Mouse (Mus musculus): ENCODE data around the gene Adcy4. TPM values are rescaled to one million over a fixed set of nuclear protein-coding genes. Genes with fewer than 3 reads are reported as not detected.
A peak's percentile ranks its signal among the peaks of the same experiment; 100 is the strongest.

Gene Adcy4
- polyA plus RNA-seq, 1 experiment: 4.1 TPM

- TF ChIP-seq CTCF (IDR thresholded peaks at IDR 0.05; ENCODE audit: borderline replicate concordance, insufficient read depth, low read depth, low read length): no peak
- no peak for TF ChIP-seq POLR2A (IDR thresholded peaks at IDR 0.05; ENCODE audit: borderline replicate concordance, insufficient read depth, low read length)
- no peak overlapping the region for H3K4me3 ChIP-seq (replicated peaks; ENCODE audit: insufficient read depth, low read depth, low read length)
- 2% methylated on average over 19 of the region's 37 CpGs for WGBS
- peak in 1 of 2 experiments; percentile 10 for DNase-seq
- peaks cover 3% of the 10 kb centered on the region; the same call in 1 of the 2 replicates for H3K27me3 ChIP-seq (ENCODE audit: control insufficient read depth, insufficient read depth, low read length)
- no peak overlapping the region for H3K27ac ChIP-seq (ENCODE audit: insufficient read depth, low read length)
- H3K4me1 ChIP-seq (ENCODE audit: control insufficient read depth, insufficient read depth, low read length): no peaks in the 10 kb centered on the region
Measured at GRCm38 (mm10) chr14:55825216-55826051, 41.5 kb upstream of the Adcy4 start.

DNA sequence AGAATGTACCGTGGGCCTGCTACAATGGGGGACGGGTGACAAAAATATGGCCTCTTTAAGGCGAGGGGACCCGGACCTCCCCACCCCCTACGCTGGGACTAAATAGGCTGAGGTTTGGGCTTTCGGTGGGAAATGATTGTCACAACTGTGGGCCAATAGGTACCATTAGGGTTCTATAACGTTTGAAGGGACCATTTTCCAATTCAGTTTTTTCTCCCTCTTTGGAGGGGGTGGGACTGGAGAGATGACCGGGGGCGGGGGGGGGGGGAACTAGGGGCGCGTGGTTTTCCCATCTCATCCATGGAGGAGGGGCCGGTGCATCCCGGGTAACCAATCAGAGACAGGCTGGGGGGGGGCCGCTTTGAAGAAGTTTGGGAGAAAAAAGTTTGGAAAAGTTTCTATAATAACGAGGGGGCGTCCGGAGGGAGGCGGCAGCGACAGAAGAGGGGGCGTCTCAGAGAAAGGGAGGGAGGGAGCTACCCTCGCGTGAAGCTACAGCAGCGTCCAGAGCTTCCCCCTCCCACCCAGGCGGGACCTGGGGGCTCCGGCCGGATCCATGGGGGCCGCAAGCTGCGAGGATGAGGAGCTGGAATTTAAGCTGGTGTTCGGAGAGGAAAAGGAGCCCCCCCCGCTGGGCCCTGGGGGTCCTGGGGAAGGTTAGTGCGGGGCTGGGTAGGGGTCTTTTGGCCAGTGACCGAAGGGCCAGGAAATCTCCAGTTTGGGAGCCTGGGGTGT, 40.8 kb upstream of the Adcy4 start:
- 8% methylated on average over 32 of the region's 32 CpGs for WGBS
- no peak overlapping the region for H3K4me3 ChIP-seq (replicated peaks; ENCODE audit: insufficient read depth, low read depth, low read length)
- peaks cover 3% of the 10 kb centered on the region; the same call in 1 of the 2 replicates for H3K27me3 ChIP-seq (ENCODE audit: control insufficient read depth, insufficient read depth, low read length)
- H3K27ac ChIP-seq (ENCODE audit: insufficient read depth, low read length): no peak overlapping the region
- peak in 1 of 2 experiments; percentile 3 for DNase-seq
- no peaks in the 10 kb centered on the region for H3K4me1 ChIP-seq (ENCODE audit: control insufficient read depth, insufficient read depth, low read length)
- no peak for TF ChIP-seq CTCF (IDR thresholded peaks at IDR 0.05; ENCODE audit: borderline replicate concordance, insufficient read depth, low read depth, low read length)
- no peak for TF ChIP-seq POLR2A (IDR thresholded peaks at IDR 0.05; ENCODE audit: borderline replicate concordance, insufficient read depth, low read length)

GRCm38 (mm10) chr14:55824001-55824480, 40.1 kb upstream of the Adcy4 start:
- Histone ChIP-seq H3K27ac (ENCODE audit: insufficient read depth, low read length) (no peak overlapping the region), H3K27me3 (ENCODE audit: control insufficient read depth, insufficient read depth, low read length) (peaks cover 3% of the 10 kb centered on the region; the same call in 1 of the 2 replicates), H3K4me3 (replicated peaks; ENCODE audit: insufficient read depth, low read depth, low read length) (no peak overlapping the region), H3K4me1 (ENCODE audit: control insufficient read depth, insufficient read depth, low read length) (no peaks in the 10 kb centered on the region)
- WGBS: 30% methylated on average over 10 of the region's 10 CpGs
- no peak for TF ChIP-seq POLR2A (IDR thresholded peaks at IDR 0.05; ENCODE audit: borderline replicate concordance, insufficient read depth, low read length)
- TF ChIP-seq CTCF (IDR thresholded peaks at IDR 0.05; ENCODE audit: borderline replicate concordance, insufficient read depth, low read depth, low read length): no peak
- no peak for DNase-seq

- no peak for TF ChIP-seq CTCF (IDR thresholded peaks at IDR 0.05; ENCODE audit: borderline replicate concordance, insufficient read depth, low read depth, low read length)
Measured at GRCm38 (mm10) chr14:55822991-55823762, 39.3 kb upstream of the Adcy4 start, which contains the start of gene Nfatc4. Gene Nfatc4 (plus strand): TSS chr14:55823144.

GRCm38 (mm10) chr14:55822435-55822990, 38.6 kb upstream of the Adcy4 start:
- no peak overlapping the region for H3K27ac ChIP-seq (ENCODE audit: insufficient read depth, low read length)
- H3K27me3 ChIP-seq (ENCODE audit: control insufficient read depth, insufficient read depth, low read length): peaks cover 3% of the 10 kb centered on the region; the same call in 1 of the 2 replicates
- no peaks in the 10 kb centered on the region for H3K4me1 ChIP-seq (ENCODE audit: control insufficient read depth, insufficient read depth, low read length)
- peak; percentile 56 to 61 for DNase-seq
- TF ChIP-seq POLR2A (IDR thresholded peaks at IDR 0.05; ENCODE audit: borderline replicate concordance, insufficient read depth, low read length): no peak
- TF ChIP-seq CTCF (IDR thresholded peaks at IDR 0.05; ENCODE audit: borderline replicate concordance, insufficient read depth, low read depth, low read length): peak; percentile 93
- 9% methylated on average over 13 of the region's 13 CpGs for WGBS
- no peak overlapping the region for H3K4me3 ChIP-seq (replicated peaks; ENCODE audit: insufficient read depth, low read depth, low read length)

More at GRCm38 (mm10) chr14:55822991-55823762, 39.3 kb upstream of the Adcy4 start, which contains the start of gene Nfatc4:
- Histone ChIP-seq H3K4me1 (ENCODE audit: control insufficient read depth, insufficient read depth, low read length) (no peaks in the 10 kb centered on the region), H3K27me3 (ENCODE audit: control insufficient read depth, insufficient read depth, low read length) (peaks cover 3% of the 10 kb centered on the region; the same call in 1 of the 2 replicates), H3K27ac (ENCODE audit: insufficient read depth, low read length) (no peak within 1 kb of the TSS), H3K4me3 (replicated peaks; ENCODE audit: insufficient read depth, low read depth, low read length) (peak within 1 kb of the TSS; percentile 33)
- DNase-seq: peak; percentile 24 to 31
- WGBS: 1% methylated on average over 39 of the region's 46 CpGs

GRCm38 (mm10) chr14:55820576-55820975, 36.7 kb upstream of the Adcy4 start:
- 84% methylated on average over 9 of the region's 9 CpGs for WGBS
- no peak overlapping the region for H3K4me3 ChIP-seq (replicated peaks; ENCODE audit: insufficient read depth, low read depth, low read length)
- H3K27ac ChIP-seq (ENCODE audit: insufficient read depth, low read length): no peak overlapping the region
- peaks cover 2% of the 10 kb centered on the region; the same call in 1 of the 2 replicates for H3K27me3 ChIP-seq (ENCODE audit: control insufficient read depth, insufficient read depth, low read length)
- TF ChIP-seq CTCF (IDR thresholded peaks at IDR 0.05; ENCODE audit: borderline replicate concordance, insufficient read depth, low read depth, low read length) (no peak), POLR2A (IDR thresholded peaks at IDR 0.05; ENCODE audit: borderline replicate concordance, insufficient read depth, low read length) (no peak)
- peak in 1 of 2 experiments; percentile 1 for DNase-seq
- H3K4me1 ChIP-seq (ENCODE audit: control insufficient read depth, insufficient read depth, low read length): no peaks in the 10 kb centered on the region

Measured in cerebellum, adult 2 months (tissue).